Mouse (Mus musculus): ENCODE results near the gene Nfe2l2.

The Nfe2l2 gene

DNA sequence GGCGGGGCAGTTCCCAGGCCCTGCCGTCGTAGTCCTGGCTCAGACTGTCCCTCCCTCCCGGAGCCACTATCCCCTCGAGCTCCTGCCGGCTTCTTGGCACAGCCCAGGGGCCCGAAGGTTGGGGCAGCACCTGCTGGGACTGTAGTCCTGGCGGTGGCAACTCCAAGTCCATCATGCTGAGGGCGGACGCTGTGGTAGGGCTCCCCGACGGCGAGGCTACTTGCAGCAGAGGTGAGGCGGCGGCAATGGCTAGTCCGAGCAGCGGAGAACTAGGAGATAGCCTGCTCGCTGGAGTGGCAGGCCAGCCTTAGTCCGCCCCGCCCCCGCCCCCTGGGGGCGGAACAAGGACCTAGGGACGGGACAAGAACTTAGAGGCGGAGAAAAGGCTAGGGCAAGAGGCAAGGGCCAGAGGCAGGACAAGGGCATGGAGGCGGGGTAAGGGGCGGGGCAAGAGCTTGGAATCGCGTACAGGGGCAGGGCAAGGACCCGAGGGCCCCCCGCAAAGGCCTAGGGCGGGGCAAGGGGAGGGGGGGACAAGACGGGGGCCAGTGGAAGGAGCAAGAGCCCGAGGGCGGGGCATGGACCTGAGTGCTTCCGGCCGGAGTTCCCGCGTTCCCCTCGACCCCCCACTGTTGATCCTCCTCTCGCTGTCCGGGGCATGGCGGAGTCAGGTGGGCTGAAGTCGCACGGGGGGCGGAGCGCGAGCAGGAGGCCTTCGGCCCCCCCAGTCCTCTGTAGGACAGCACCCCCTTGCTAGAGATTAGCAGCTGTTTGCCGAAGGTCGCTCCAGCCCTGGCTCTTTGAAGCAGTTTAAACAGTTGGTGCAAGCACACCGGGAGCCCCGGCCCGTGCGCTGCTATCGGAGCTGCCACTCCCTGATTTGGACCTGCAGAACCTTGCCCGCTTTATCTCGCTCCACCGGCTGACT is at the start of gene Nfe2l2:
Gene Nfe2l2 (minus strand): TSS at position 408 of the 928 bp plus-strand sequence.
- peak; percentile 75 to 80 for DNase-seq (ENCODE audit: low spot score in 2 of 2)

DNA sequence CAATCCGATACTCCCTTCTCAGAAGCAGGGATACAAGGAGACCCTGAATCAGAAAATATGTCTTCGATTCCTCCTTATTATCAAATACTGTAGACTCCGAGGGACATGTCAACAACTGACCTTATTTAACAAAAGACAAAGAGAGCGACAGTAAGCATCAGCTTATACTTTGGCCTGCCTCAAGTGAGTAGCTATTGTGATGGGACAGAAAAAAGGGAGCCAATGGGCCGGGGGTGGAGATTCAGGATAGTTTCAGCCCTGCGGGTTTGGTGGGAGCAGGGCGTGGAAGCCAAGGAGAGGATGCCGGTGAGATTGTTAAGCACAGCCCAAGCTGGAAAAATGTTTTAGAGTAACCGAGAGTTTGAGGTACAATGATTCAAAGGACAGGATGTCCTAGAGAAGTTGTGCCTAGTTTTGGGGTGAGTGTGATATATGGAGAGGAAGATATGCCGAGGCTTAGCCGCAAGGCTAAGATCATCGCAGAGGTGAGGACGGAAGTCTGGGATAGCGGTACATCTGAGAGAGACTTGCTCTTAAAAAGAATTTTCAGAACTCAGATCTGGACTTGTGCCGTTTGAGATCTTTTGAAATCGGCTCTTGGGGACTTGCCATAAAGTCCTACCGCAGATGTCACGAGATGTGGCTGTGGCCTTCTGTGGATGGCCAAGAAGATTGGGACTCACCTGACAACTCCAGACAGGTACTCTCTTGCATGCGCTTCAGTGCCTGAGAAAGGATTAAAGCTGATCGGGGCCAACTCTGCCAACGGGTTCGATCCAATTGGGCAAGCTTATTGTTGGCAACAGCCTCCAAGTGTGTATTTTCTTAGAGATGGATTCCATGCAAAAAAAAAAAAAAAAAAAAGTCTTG is 48.1 kb upstream of the Nfe2l2 start:
- DNase-seq (ENCODE audit: low spot score in 2 of 2) = no peak

DNA sequence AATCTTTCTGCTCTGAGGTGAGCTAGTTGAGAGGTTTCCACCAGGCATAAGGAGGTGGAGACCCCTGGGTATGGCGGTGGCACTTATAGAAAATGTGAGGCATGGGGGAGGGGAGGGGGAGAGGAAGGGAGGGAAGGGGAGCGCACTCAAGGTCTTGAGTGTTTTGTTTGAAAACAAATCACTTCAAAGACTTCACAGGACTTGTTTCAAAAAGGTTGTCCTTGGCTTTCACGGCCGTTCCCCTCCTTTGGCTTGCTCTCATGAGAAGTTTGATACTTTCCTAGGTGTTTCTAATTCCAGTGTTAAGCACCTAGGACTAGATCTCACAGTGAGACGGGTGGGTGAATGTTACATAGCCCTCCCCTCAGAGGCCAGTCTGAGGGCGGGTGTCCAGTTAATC is 47.5 kb upstream of the Nfe2l2 start:
- DNase-seq (ENCODE audit: low spot score in 2 of 2) = no peak

DNA sequence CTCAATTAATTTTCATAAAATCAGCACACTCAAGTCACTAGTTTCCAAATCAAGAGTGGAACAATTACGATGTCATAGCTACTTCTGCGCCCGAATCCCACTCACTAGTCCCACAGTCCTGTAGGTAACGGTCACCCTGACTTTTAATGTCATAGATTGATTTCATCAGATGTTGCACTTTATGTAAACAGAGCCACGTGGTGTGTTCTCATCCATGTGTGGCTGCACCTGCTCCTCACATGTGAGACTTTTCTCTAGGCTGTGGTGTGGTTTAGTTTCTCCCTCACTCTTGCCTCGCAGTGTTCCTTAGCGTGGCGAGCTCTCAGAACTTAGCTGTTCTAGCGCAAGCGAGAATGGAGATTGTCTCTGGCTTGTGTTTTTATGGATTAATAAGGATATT is 46.4 kb upstream of the Nfe2l2 start:
- DNase-seq (ENCODE audit: low spot score in 2 of 2) = no peak

DNA sequence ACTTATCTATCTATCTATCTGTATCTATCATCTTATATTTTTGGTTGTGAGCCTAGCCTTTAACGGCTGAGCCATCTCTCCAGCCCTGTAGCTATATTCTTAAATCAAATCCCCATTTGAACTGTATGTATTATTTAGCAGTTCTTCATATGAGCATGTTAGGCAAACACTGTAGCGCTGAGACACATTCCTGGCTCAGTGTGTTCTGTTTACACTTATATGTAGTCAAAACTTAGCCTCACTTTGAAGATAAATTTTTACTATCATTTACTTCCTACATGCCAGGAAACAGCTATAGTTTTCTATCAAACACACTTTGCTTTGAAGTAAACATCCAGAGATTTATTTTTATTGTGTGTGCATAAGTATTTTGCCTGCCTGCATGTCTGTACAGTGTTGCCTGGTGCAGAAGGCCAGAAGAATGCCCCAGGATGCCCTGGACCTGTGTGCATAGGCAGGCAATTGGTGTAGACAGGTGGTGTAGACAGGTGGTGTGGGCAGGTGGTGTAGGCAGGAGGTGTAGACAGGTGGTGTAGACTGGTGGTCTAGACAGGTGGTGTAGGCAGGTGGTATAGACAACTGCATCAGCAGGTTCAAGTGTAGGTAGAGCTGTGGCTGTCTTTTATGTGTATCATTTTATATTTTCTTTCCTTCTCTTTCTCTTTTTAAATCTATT is 45.7 kb upstream of the Nfe2l2 start:
- no peak for DNase-seq (ENCODE audit: low spot score in 2 of 2)

DNA sequence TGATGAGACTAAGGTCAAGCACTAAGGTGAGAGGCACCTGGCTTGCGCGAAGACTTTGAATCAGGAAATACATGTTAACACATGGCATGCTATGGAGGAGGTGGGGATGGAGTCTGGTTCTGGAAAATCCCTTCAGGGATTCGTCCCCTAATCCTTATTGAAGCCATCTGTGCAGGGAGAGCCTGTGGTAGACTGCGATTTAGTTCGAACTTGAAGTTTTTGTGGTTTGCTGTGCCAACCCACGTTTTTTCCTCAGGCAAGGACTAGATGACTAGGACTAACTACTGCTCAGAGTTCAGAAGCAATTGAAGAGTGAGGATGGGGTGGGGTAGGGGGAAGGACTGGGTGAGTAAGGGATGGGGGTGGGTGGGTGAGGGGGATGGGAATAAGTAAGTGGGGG is 44.4 kb upstream of the Nfe2l2 start:
- no peak for DNase-seq (ENCODE audit: low spot score in 2 of 2)

DNA sequence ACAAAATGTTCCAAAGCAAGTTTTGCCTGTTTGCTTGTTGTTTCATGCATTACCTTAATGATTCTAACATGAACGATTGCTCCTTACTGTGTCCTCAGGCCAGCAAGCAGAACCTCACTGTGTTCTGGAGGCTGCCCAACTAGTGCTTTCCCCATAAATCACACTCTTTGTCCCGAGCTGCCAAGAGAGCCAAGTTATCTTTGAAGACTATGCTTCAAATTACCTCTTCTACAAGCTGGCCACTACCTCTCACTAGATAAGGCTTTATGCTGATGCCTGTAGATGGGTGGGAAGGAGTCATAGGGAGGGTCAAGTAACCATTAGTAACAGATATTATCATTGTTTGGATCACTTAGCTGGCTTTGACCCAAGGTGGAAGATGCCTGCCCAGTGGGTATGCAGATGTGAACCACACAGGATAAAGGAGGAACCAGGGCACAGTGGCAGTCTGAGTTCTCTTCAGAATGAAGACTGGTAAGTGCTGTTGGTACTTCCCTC is 32.6 kb upstream of the Nfe2l2 start:
- no peak for DNase-seq (ENCODE audit: low spot score in 2 of 2)

DNA sequence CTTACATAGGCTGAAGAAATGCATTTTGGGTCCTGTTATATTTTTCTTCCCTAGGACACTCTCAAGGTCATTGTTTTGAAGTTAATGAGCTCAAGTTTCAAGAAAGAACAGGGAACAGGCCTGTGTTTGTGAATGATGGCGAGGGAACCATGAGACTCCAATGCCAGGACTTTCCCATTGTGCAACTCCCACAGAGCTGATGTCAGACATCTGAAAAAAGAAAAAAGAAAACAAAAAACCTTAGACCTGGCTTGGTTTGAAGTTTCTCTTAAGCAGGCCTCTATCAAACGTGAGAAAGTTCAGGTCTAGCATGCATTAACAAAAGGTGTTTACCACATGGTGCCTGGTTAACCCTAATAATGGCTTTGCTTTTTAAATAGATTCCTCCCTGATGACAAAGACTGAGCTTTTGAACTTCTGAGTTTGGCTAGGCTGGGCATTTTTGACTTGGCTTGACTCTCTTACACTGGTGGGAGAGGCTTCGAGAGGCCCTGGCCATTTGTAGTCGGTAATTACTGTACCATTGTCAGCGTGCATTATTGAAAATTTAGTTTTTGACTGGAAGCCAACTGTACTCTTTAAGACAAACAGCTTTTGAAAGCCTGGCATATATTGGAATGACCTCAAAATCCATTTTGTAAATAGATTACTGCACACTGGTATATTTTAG is 29.9 kb upstream of the Nfe2l2 start:
- DNase-seq (ENCODE audit: low spot score in 2 of 2) = no peak

DNA sequence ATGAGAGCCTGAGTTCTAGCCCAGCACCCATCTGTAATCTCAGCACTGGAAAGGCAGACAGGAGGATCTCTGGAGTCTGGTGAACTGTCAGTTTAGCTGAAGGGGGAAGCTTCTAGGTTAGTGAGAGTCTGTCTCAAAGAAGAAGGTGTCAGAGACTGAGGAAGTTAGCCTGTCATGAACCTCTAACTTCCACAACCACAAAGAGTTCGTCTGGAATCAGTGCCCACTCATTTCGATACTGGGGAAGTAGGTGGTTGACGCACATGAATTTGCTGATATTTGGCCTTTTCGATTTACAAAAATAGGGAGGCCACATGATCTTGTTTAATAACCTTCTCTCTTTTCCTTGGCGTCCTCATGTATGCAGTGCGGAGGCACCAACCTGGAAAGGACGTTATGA is 28.7 kb upstream of the Nfe2l2 start:
- no peak for DNase-seq (ENCODE audit: low spot score in 2 of 2)

DNA sequence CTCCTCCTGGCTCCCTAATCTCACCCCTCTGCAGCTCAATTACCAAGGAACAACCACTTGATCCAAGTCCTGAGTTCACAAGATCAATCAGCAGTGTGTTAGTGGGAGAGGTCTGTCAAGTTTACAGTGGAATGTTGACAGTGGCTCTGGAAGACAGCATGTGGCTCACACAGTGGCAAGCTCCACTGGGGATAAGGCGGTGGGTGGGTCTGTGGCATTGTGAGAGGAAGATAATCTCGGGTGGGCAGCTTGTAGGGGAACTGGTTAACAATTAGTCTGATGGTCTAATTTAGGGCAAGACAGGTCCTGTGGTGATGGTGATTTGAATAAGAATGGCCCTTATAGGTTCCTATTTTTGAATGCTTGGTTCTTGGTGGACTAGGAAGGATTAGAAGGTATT is 27.5 kb upstream of the Nfe2l2 start:
- DNase-seq (ENCODE audit: low spot score in 2 of 2) = no peak

DNA sequence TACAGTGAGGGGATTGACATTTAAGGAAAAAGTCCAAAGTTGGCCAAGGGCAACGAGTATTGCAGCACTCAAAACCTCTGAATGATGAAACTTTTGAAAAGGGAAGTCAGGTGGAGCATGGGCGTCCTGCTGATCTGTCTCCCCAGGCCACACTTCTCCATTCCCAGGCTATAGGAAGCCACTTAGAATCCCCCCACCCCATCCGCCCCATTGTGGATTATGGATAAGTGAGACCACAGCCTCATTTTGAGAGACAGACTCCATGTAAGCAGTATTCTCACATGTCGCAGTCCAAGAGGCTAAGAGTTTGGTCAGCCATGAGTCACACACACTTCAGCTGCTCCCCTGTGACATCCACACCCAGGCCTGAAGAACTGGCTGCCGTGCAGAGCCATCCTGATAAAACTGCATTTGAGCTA is 26.8 kb upstream of the Nfe2l2 start:
- DNase-seq (ENCODE audit: low spot score in 2 of 2) = no peak

DNA sequence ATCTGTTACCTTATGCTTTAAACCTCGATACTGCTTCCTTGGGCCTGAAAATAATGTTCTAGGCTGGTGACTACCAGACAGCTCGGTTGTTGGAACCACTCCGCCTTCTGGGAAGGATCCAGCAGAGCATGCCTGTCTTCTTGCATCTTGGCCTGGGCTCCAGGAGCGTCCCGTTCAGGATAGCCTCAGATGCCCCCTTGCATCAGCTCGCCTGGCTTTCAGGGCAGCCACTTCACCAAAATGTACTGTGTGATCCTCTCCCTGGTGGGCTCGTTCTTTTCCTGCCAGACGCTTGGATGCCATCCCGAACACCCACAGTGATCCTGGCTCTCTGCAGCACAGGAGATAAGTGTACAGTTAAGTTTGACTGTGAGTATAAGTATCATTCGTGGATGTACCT is 25.6 kb upstream of the Nfe2l2 start:
- peak; percentile 2 for DNase-seq (ENCODE audit: low spot score in 2 of 2)

DNA sequence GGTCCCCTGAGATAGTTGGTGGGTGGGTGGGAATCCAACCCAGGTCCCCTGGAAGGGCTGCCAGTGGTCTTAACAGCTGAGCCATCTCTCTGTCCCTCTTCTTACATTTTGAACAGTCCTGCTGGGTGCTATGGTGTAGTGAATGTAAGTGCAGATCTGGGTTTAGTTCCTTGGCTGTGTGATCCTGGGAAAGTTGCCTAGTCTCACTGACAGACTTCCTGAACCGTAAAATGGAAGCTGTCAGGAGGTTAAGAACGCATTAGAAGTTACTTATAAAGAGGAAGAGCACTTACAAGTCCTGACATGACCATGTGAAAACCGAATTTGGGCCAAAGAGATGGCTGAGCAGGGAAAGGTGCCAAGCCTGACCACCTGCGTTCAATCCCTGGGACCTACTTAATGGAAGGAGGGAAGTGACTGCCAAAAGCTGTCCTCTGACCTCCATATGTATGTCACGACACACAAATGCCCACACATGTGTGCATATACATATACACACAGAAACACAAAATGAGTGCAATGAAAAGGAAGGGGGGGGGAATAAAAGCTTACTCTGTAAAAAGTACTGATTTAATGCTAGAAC is 20.5 kb upstream of the Nfe2l2 start:
- no peak for DNase-seq (ENCODE audit: low spot score in 2 of 2)

DNA sequence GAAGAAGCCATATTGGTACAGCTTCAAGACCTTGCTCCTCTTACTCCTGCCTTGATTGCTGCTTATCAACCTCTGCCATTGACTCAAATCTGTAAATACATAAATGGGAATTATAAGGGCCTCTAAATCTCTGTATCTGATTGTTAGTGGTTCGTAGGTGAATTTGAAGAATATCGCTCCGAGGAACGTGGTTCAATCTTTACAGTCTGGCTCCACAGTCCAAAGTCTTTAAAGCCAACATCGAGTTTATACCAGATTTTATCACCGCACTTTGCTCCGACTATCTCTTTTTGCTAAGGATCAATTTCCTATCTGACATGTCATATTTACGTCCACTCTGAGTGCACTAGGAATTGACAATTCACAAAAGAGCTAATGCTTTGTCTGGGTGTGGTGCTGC is 19.0 kb upstream of the Nfe2l2 start:
- DNase-seq (ENCODE audit: low spot score in 2 of 2) = no peak

DNA sequence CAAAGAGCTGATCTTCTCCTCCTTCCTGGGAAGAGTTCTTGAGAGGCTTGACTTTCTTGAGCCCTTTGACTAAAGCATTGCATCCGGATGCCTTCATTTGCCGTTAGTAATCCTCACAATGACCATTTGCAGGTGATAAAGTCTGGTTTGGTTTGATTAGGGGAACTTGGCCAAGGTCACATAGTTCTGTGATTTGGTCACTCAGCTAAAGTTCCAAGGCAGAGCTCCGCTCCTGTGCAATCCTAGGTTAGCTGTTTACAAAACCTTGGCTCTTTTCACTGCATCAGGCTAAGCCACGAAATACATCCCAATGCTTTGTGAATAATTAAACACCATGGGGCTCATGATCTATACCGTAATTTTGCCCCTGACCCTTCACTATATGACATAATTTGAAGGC is 18.5 kb upstream of the Nfe2l2 start:
- DNase-seq (ENCODE audit: low spot score in 2 of 2) = no peak

DNA sequence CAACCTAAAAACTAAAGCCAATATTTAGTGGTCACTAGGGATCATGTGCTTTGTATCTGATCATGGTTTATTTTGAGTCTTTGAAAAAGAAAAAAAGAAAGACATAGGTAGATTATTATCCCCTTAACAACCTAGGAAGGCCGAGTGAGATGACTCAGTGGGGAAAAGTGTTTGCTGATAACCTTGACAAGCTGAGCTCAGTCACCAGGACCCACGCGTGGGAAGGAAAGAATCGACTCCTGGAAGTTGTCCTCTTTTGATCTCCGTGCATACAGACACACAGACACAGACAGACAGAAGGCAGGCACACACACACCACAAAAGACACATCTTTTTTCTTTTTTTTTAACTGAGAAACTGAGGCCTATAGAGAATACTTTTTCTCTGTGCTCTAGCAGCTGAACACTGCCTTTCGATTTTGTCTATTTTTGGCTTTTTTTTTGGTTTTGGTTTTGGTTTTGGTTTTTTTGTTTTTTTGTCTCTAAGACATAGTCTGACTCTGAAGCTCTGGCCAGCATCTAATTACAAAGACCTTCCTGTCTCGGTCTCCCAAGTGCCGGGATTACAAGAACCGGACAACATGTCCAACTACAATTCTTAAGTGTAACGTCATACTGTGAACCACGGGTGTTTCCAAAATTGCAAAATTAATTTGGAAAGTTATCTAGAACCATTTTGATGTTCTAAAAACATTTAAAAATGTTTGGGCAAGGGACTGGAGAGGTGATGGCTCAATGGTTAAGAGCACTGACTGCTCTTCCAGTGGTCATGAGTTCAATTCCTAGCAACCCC is 16.0 kb upstream of the Nfe2l2 start:
- DNase-seq (ENCODE audit: low spot score in 2 of 2) = no peak

DNA sequence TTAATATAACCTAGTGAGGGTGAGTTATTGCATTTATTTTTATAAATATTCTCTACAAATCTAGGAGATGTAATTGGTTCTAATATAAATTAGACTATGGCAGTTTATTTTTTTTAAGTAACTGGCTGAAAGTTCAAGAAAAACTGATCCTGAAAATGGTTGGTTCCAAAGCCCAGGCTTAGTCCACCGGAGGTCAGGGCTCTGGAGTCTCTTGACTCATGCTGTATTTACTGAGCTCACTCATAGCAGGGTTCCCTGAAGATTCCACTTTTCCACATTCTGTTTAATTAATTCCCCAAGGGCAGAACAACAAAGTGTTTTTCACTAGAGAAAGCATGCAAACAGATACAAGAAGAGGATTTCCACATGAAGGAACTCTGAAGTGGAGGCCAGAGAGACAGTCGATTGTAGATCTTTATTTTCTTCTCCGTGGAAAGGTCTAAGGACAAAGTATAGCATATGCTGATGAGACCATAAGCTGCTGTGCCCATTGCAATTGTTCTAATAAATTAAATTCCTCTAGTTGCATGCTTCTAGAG is 15.0 kb upstream of the Nfe2l2 start:
- no peak for DNase-seq (ENCODE audit: low spot score in 2 of 2)

DNA sequence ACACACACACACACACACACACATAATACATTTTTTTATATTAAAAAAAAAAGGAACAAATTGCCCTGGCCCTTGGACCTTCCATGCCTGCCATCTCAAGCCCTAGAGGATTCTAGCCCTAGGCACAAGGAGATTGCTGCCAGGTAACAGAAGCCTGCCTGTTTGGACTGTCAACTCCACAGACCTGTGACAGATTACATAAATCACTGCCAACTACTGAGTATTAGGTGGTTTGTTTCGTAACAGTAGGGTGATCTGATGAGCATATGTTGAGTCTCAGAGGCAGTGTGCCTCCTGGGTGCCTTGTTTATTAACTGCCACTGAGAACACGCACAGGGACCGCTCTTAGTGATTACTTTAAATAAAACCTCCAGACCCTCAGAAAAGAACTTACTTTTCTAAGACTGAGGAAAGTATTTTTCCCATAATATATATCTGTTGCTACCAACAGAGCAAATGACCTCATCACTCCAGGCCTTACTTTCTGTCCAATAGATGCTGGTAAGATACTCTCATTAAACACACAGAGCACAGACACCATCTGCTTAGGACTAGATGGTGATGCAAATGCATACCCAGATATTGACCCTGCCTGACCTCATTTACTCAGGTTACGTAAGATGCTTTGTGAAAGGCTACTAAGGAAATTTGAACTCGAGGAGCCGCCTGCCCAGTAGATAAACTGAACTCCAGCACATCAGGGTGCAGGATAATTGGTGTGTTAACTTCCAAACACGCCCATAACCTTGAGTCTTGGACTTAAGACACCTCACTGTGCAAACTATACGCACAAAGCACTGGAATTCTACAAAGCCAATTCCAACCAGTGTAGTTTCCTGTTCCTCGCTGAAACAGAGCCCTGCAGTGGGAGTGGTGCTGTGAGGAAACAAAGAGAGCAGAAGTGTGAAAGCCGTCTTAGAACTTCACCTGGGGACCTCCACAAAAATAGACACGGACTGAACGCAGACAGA is 11.9 kb upstream of the Nfe2l2 start:
- no peak for DNase-seq (ENCODE audit: low spot score in 2 of 2)

DNA sequence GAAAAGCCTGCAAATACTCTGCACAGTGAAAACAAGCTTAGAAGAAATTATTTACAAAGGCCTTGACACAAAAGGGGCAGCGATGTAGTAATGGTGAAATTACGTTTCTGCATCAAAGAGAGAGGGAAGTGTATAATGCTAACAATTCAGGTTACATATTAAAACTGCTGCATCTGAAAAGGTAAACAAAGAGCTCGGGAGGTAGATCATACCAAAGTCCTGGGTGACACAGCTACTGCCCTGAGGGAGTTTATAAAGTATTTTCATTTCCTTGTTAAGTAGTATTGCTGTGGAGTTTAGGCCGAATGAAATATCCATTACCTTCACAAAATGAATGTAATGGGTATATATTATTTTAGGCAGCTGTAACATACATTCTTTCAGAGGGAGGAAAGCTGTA is 10.3 kb upstream of the Nfe2l2 start:
- DNase-seq (ENCODE audit: low spot score in 2 of 2) = no peak
